Mouse (Mus musculus): ENCODE measurements at regions not wholly inside any gene's neighbourhood (a gene's known extent, or its start where the extent isn't known, plus 50 kb on each side); places are given as distances from the start of the nearest gene placed in this dataset.

DNA sequence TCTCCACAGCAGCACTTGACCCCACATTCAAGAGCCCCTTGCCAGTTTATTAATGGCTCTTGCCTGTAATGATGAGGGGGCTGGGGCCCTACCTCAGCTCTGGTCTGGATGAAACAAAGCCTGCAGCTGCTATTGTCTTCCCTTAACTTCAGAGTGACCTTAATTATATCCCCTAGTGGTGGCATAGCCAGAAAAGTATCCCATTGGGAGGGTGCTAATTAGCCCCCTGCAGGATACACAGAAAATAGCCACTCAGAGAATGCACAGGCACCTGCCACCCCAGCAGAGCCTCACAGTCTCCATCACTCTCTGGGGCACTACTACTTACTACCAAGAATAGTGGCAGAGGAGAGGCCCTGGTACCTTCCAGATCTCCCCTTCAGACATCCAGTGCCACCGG, 150.0 kb downstream of the Zfp706 start:
- no peak overlapping the region for H3K9ac ChIP-seq (ENCODE audit: low read length)
- H3K4me2 ChIP-seq (ENCODE audit: low read depth, severe bottlenecking) = no peak overlapping the region
- H3K9me3 ChIP-seq (ENCODE audit: control insufficient read depth, low read length) = no peaks in the 10 kb centered on the region
- no peaks in the 10 kb centered on the region for H3K27me3 ChIP-seq (ENCODE audit: control insufficient read depth, insufficient read depth, low read length)
- no peak overlapping the region for H3K4me3 ChIP-seq (ENCODE audit: low read depth, low read length)
- H3K36me3 ChIP-seq (ENCODE audit: control insufficient read depth, insufficient read depth, low read length) = no peaks in the 10 kb centered on the region
- ATAC-seq (ENCODE audit: insufficient number of reproducible peaks, low FRiP score, low TSS enrichment, low read depth) (no peak), DNase-seq (ENCODE audit: low spot score) (no peak)
- H3K4me1 ChIP-seq (ENCODE audit: control insufficient read depth, insufficient read depth, low read length) = no peaks in the 10 kb centered on the region
- H3K27ac ChIP-seq (replicated peaks; ENCODE audit: low read depth, low read length) = no peak overlapping the region
- WGBS = 92% methylated on average over 1 of the region's 1 CpGs

DNA sequence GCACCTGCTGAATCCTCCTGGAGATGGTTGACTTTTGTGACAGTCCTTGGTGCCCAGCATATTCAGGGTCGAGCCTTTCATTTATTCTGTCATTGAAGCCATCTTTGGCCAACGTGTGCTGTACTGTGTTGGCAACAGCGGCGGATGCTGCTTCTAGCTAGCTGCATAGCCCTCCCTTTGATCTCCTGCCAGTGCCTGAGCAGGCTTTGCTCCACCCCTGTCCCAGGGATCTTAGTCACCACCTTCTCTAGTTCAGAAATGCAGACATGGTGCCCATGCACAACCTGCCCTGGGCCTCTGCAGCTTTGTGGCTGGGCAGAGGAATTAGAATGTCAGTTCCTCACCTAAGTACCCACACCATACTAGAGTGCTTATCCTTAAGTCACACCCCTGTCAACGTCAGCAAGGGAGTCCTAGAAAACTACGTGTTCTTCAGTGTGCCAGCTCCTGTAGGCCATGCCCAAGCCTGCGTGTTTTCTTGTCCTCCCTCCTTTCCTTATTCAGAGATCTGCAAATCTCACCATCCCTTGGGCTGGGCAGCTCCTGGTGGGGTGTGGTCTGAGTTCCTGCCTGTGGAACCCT, 151.9 kb downstream of the Zfp706 start:
- Histone ChIP-seq H3K27me3 (ENCODE audit: control insufficient read depth, insufficient read depth, low read length) (no peaks in the 10 kb centered on the region), H3K4me2 (ENCODE audit: low read depth, severe bottlenecking) (no peak overlapping the region), H3K9me3 (ENCODE audit: control insufficient read depth, low read length) (no peaks in the 10 kb centered on the region), H3K9ac (ENCODE audit: low read length) (no peak overlapping the region), H3K4me1 (ENCODE audit: control insufficient read depth, insufficient read depth, low read length) (no peaks in the 10 kb centered on the region), H3K36me3 (ENCODE audit: control insufficient read depth, insufficient read depth, low read length) (no peaks in the 10 kb centered on the region), H3K4me3 (ENCODE audit: low read depth, low read length) (no peak overlapping the region), H3K27ac (replicated peaks; ENCODE audit: low read depth, low read length) (no peak overlapping the region)
- 75% methylated on average over 7 of the region's 7 CpGs for WGBS
- ATAC-seq (ENCODE audit: insufficient number of reproducible peaks, low FRiP score, low TSS enrichment, low read depth) (no peak), DNase-seq (ENCODE audit: low spot score) (no peak)

- WGBS = 79% methylated on average over 6 of the region's 6 CpGs
- Histone ChIP-seq H3K4me2 (ENCODE audit: low read depth, severe bottlenecking) (no peak overlapping the region), H3K9ac (ENCODE audit: low read length) (no peak overlapping the region), H3K27me3 (ENCODE audit: control insufficient read depth, insufficient read depth, low read length) (no peaks in the 10 kb centered on the region), H3K27ac (replicated peaks; ENCODE audit: low read depth, low read length) (no peak overlapping the region), H3K4me1 (ENCODE audit: control insufficient read depth, insufficient read depth, low read length) (no peaks in the 10 kb centered on the region), H3K9me3 (ENCODE audit: control insufficient read depth, low read length) (no peaks in the 10 kb centered on the region), H3K4me3 (ENCODE audit: low read depth, low read length) (no peak overlapping the region), H3K36me3 (ENCODE audit: control insufficient read depth, insufficient read depth, low read length) (no peaks in the 10 kb centered on the region)
- ATAC-seq (ENCODE audit: insufficient number of reproducible peaks, low FRiP score, low TSS enrichment, low read depth) (no peak), DNase-seq (ENCODE audit: low spot score) (no peak)
Measured at GRCm38 (mm10) chr15:36854900-36855321, 152.7 kb downstream of the Zfp706 start.

DNA sequence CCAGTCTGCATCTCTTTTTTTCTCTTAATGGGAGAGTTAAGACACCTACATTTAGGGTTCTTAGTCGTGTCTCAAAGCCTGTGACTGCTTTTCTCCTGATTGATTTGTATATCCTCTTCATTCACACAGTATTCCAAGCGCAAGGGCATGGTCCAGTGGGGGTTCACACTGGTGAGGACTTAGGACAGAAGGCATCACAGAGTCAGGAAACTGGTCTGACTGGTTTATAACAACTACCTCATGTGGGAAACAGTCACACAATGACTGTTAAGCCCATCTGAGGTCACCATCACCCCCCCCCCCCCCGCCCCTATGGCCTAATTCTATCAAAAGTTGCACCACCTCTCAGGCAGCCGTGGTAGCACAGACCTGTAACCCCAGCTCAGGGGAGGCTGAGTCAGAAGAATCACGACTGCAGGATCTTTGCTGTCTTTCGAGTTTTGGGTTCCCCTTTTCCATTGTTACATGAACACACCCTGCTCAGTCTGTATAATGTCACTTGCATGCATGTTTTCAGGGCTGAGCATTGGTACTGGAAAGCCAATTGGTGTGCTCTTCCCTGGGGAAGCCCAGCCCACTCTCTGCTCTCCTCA, 155.2 kb downstream of the Zfp706 start:
- no peak overlapping the region for H3K4me3 ChIP-seq (ENCODE audit: low read depth, low read length)
- H3K36me3 ChIP-seq (ENCODE audit: control insufficient read depth, insufficient read depth, low read length) = no peaks in the 10 kb centered on the region
- no peak overlapping the region for H3K27ac ChIP-seq (replicated peaks; ENCODE audit: low read depth, low read length)
- H3K9me3 ChIP-seq (ENCODE audit: control insufficient read depth, low read length) = no peaks in the 10 kb centered on the region
- ATAC-seq (ENCODE audit: insufficient number of reproducible peaks, low FRiP score, low TSS enrichment, low read depth) = no peak
- H3K9ac ChIP-seq (ENCODE audit: low read length) = no peak overlapping the region
- no peaks in the 10 kb centered on the region for H3K4me1 ChIP-seq (ENCODE audit: control insufficient read depth, insufficient read depth, low read length)
- no peak overlapping the region for H3K4me2 ChIP-seq (ENCODE audit: low read depth, severe bottlenecking)
- WGBS = 59% methylated on average over 6 of the region's 6 CpGs
- no peaks in the 10 kb centered on the region for H3K27me3 ChIP-seq (ENCODE audit: control insufficient read depth, insufficient read depth, low read length)
- no peak for DNase-seq (ENCODE audit: low spot score)

- WGBS = 60% methylated on average over 5 of the region's 5 CpGs
- DNase-seq (ENCODE audit: low spot score) = no peak
- Histone ChIP-seq H3K27ac (replicated peaks; ENCODE audit: low read depth, low read length) (no peak overlapping the region), H3K27me3 (ENCODE audit: control insufficient read depth, insufficient read depth, low read length) (no peaks in the 10 kb centered on the region), H3K36me3 (ENCODE audit: control insufficient read depth, insufficient read depth, low read length) (no peaks in the 10 kb centered on the region), H3K4me2 (ENCODE audit: low read depth, severe bottlenecking) (no peak overlapping the region), H3K4me3 (ENCODE audit: low read depth, low read length) (no peak overlapping the region), H3K9ac (ENCODE audit: low read length) (no peak overlapping the region), H3K9me3 (ENCODE audit: control insufficient read depth, low read length) (no peaks in the 10 kb centered on the region), H3K4me1 (ENCODE audit: control insufficient read depth, insufficient read depth, low read length) (no peaks in the 10 kb centered on the region)
- ATAC-seq (ENCODE audit: insufficient number of reproducible peaks, low FRiP score, low TSS enrichment, low read depth) = no peak
Measured at GRCm38 (mm10) chr15:36848238-36848637, 159.3 kb downstream of the Zfp706 start.

GRCm38 (mm10) chr15:36846806-36847205, 160.8 kb downstream of the Zfp706 start:
- DNase-seq (ENCODE audit: low spot score) (no peak), ATAC-seq (ENCODE audit: insufficient number of reproducible peaks, low FRiP score, low TSS enrichment, low read depth) (no peak)
- Histone ChIP-seq H3K4me2 (ENCODE audit: low read depth, severe bottlenecking) (no peak overlapping the region), H3K4me3 (ENCODE audit: low read depth, low read length) (no peak overlapping the region), H3K27me3 (ENCODE audit: control insufficient read depth, insufficient read depth, low read length) (no peaks in the 10 kb centered on the region), H3K36me3 (ENCODE audit: control insufficient read depth, insufficient read depth, low read length) (no peaks in the 10 kb centered on the region), H3K9me3 (ENCODE audit: control insufficient read depth, low read length) (no peaks in the 10 kb centered on the region), H3K9ac (ENCODE audit: low read length) (no peak overlapping the region), H3K4me1 (ENCODE audit: control insufficient read depth, insufficient read depth, low read length) (no peaks in the 10 kb centered on the region), H3K27ac (replicated peaks; ENCODE audit: low read depth, low read length) (no peak overlapping the region)
- WGBS = 87% methylated on average over 9 of the region's 9 CpGs

Data from limb, embryonic 11.5 days (tissue).